ENCODE assay signal across 8 mouse cellular contexts in the genomic region with DNA sequence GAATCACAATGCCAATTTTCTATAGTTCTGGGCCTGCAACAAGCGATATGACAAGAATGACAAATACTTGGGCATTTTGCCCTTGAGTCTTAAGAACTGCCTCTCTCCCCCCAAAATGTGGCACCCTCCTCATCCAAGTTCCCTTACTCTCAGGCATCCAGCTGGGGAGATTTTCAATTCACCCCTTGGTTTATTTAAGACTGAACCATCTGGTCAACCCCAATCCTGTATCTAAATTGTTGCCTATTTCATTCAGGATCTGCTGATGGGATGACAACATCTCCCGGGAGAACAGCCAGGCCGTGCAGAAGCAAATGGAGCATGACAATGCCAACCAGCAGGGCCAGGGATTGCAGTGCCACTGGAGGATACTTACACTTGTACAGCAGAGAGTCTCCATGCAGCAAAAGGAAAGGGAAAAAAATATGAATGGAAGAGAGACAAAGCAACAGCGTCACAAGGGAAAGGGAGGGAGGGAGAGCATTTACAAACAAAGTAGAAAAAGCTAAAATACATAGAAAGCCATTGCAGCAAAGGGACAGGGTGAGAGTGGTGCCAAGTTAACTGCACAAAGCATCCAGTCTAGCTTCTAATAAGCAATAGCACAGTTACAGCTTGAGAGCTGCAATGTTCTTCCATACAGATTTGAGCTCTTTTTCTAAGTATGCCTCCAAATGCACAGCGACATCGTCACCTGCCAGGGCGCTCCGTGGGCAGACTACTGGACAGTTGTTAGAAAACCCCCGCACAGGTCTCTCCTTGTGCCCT. TPM values are rescaled to one million over a fixed set of nuclear protein-coding genes. Genes with fewer than 3 reads are reported as not detected.
DNase-seq lines count a peak whose midpoint lies in the region.

No protein-coding gene starts in this region.

- H3K27ac ChIP-seq in heart, embryonic 10.5 days: no peak overlapping the region

- 79% methylated on average over 9 of the region's 9 CpGs for WGBS in heart, embryonic 10.5 days

- H3K36me3 ChIP-seq in heart, embryonic 10.5 days: no peaks in the 10 kb centered on the region

- DNase-seq in adrenal gland, postnatal 10 days: peak; percentile 32
- DNase-seq in adrenal gland, adult 18-20 months (ENCODE audit: low spot score in 2 of 2): no peak
- peak; percentile 8 for DNase-seq in urinary bladder, postnatal 14 days (ENCODE audit: low spot score)
- no peak for DNase-seq in urinary bladder, postnatal 25 days (ENCODE audit: low spot score)
- DNase-seq in layer of hippocampus, postnatal 14 days (ENCODE audit: low spot score in 2 of 2): peak; percentile 57 to 86
- DNase-seq in right cerebral cortex, adult 18-20 months: peak; percentile 87
- no peak for DNase-seq in heart, embryonic 10.5 days (ENCODE audit: low spot score)
- DNase-seq in gastrocnemius, adult 18-20 months (ENCODE audit: low spot score): no peak

- no peaks in the 10 kb centered on the region for H3K9me3 ChIP-seq in heart, embryonic 10.5 days

- H3K4me1 ChIP-seq in heart, embryonic 10.5 days: peaks cover 5% of the 10 kb centered on the region; the same call in 1 of the 2 replicates

- H3K4me3 ChIP-seq in heart, embryonic 10.5 days: no peak overlapping the region

- H3K27me3 ChIP-seq in heart, embryonic 10.5 days (ENCODE audit: insufficient read depth, poor library complexity, severe bottlenecking): no peaks in the 10 kb centered on the region

RNA-seq across cellular contexts. Expression of a gene that starts 58.4 kb away (rescaled TPM):
- 1 to 10 TPM; 1.2 to 3.2 TPM for total RNA-seq in adrenal gland, postnatal 10 days (2021)
- 1 to 10 TPM; 2.6 to 3.3 TPM for total RNA-seq in adrenal gland, adult 18-20 months (2021)
- total RNA-seq in layer of hippocampus, postnatal 14 days (2021): 1 to 10 TPM; 1.5 to 1.9 TPM
- polyA plus RNA-seq in heart, embryonic 10.5 days (2016; fragmentation: Nextera tagmentation; extraction: Ambion mirVana): 0.13 and 0.23 TPM in 2 replicates
- not detected for total RNA-seq in gastrocnemius, adult 18-20 months (2021)

Comparison
In these comparisons a context has a peak if more than half of its experiments do, and no peak if none do; other contexts are left out.
1. DNase-seq: peak in adrenal gland, postnatal 10 days (single experiment), urinary bladder, postnatal 14 days (single experiment), layer of hippocampus, postnatal 14 days (2 of 2) and right cerebral cortex, adult 18-20 months (single experiment); none in adrenal gland, adult 18-20 months (0 of 2), urinary bladder, postnatal 25 days (single experiment), heart, embryonic 10.5 days (single experiment) and gastrocnemius, adult 18-20 months (single experiment).